Mouse (Mus musculus) urinary bladder, postnatal 4 days (tissue): ENCODE results near the gene Cntn4.
"Not testable (repeated sequence)": the region's sequence is repeated elsewhere in the genome, so short reads cannot be mapped to it uniquely, and the experiment has no call there.

Experiments
- DNase-seq, 2 experiments: peaks; one replicate each; pipeline ENCODE4 v3.0.0; 2021 to 2022; ENCODE audit warnings: low spot score in 2 of 2

Cntn4 gene

DNA sequence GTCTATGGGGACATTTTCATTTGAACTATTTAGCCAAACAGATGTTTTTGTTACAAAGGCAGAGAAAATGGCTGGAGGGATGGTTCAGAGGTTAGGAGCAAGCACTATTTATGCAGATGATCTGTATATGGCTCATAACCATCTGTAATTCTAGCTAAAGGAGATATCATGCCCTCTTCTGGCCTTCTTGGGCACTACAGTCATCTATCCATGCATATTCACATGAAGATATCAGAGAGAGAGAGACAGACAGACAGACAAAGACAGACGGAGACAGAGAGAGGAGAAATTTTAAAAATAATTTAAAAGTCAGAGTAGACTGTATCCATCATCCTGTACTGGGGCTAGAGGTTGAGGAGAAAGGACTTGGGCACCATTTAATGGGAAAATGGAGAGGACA lies 652.2 kb downstream of the Cntn4 start:
- no peak for DNase-seq

DNA sequence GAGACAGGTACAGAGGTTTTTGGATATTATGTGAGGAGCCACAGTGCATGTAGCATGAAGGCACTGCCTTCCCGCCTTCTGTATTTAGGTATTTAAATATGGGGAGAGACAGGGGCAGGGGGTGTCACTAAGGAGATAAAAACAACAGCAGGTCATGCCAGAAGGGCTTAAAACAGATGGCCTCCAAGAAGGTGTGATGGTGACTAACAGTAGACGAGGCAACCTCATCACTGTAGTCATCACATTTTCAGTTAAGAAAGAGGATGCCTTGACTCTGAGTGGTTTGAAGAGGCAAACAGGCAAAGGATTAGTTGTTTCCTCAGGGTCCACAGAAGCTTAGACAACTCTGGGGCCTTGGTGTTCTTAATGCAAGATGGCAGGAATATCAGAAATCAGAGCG lies 655.0 kb downstream of the Cntn4 start:
- DNase-seq = no peak

DNA sequence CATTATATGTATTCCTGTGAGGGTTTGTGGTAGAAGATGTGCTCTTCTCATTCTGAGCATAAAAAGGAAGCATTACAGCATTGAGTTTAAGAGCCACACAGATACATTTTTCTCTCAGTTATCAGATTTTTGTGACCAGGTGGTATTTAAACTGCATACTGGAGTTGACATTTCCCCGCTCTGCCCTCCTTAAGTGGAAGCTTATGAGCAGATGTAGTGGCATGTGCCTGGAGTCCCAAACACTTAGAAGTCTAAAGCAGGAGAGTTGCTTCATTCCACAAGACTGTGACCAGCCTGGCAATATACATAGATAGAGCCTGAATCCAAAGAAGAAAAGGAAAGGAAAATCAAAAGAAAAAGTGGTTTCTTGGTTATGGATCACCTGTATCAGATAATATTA lies 655.5 kb downstream of the Cntn4 start:
- DNase-seq = no peak

DNA sequence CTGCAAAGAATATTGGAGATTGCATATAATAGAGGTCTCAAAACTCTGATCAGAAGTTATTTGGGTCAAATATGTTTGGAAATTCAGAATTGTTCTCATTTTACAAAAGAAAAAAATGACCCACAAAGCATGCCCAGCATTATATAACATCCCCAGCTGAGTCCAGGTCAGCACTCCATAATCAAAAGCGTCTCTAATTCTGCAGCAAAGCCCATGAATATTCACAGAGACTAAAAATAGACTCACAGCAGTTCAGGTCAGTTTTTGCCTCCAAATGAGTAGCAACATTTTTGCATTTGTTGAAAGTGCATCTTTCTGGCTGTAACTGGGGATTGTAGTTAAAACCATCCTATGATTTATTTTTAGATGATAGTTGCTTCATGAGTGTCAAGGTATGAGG lies 657.6 kb downstream of the Cntn4 start:
- no peak for DNase-seq

DNA sequence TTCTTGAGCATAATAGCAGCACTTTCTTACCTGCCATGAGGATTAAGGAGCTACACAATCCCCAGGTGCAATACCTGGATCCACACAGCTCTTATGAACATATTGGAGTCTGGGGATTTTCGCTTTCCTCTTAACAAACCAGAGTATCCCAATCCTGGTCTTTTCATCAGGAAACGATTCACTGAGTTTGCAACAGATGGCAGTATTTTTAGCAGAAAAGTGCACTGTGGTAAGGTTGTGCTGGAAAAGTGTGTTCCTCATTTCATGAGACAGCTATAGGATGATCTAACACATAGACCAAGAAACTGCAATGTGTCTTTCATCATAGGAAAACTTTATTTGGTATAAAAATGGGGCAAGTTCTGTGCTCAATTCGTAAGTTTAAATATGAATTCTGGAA lies 659.3 kb downstream of the Cntn4 start:
- no peak for DNase-seq

DNA sequence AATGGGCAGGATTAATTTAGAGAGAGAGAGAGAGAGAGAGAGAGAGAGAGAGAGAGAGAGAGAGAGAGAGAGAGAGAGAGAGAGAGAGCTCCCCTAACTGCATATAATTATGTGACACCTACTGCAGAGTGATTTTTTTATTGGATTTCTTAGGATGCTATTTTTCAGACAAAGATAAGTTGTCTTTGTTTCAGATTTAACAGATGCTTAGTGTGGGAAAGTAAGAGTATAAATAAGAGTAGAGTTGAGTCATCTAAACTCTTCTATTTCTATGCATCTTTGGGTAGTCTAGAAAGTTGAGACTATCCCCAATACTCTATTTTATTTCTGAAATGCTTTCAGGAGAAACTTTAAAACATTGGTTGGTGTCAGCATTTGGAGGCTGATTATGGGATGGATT lies 660.4 kb downstream of the Cntn4 start:
- DNase-seq = no peak

DNA sequence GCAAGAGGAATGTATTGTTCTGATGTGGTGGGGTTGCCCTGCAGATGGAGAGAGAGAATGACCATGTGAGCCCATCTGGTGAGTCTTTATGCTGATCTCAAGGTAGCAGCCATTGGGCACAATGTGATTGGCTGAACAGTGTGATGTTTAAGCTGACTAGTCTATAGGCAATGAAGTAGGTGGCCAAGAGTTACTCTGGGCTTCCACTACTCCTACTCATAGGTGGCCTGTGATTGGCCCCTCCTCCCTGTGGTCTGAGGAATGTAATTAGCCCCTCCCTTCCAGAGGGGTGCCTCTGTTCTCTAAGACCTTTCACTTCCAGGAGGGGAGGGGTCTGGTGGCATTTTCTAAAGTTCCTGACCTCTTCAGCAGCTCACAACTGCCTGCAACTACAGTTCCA lies 663.7 kb downstream of the Cntn4 start:
- DNase-seq = no peak

DNA sequence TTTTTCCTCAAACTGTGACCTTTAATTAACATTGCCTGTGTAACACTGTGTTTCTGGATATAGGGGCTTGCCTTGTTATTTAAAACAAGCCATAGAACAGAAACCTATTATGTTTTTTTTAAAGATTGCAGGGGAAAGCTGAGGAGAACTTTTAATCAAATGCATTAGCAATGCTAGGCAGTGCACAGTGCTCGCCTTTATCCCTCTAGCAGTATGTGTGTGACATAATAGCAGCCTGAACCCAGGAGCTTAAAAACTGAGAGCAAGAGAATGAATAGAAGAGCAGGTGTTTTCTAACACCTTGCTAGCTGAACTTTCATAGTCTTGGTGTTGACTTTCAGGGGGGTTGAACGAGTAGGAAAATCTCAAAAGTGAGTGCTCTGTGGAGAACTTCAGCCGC lies 672.6 kb downstream of the Cntn4 start:
- DNase-seq = no peak

DNA sequence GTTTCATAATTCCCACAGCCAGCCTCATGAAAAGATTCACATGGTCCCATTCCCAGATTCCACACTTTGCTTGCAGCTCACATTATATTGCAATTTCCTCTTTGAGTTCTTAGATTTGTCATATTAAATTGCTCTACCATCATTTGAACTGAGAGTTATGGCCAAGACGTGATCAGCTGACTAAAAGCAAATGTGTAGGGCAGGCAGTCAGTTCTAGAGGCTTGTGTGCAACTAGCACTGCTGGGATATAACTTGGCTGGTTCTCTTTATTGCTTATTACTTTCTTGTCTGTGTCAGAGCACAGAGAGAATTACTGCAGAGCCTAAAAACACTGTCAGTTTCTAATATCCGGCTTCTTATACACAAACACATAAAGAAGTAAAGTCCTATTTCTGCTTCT lies 673.9 kb downstream of the Cntn4 start:
- no peak for DNase-seq

DNA sequence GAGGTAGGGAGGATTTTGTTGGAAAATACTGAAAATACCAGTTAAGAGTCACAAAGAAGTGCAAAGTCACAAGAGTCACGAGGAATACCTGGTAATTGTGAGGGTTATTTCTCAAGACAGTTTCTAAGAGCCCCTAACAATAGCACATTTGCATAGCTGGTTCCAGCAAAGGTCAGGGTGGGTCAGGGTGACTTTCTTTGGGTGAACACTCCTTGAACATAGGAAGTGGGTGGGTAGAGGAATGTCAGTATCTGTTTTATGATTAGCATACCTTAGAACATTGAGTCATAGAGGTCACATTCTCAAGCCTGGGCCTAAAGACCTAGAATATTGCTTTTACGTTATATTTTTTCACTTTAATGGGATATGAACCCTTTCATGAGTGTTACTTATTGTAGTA lies 681.3 kb downstream of the Cntn4 start:
- not testable (repeated sequence) for DNase-seq

DNA sequence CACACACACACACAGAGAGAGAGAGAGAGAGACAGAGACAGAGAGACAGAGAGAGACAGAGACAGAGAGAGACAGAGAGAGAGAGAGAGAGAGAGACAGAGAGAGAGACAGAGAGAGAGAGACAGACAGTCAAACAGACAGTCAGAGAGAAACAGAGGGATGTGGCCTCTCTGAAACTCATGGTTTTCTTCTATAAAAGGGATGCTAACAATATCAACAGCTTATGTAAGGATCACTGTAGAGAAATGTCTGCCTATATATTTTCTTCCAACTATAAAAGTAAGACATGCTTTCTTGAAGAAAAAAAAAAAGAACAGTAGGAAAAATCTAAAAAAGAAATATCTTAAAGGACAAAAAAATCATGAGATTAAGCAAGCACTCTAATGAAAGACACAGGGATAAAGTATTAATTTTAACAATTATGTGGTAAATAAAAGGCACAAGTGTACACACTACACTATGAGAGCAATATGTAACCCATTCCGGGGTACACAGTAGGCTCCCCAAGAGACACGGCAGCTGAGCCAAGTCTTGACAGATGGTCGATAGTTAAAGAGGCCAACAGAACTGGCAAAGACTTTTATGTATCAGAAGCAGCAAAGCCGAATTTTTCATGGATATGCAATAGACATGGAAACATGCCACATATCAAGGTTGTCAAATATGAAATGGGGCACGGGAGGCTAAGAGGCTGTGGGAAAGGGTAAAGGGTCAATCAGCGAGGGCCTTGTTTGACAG lies 704.0 kb downstream of the Cntn4 start:
- no peak for DNase-seq

DNA sequence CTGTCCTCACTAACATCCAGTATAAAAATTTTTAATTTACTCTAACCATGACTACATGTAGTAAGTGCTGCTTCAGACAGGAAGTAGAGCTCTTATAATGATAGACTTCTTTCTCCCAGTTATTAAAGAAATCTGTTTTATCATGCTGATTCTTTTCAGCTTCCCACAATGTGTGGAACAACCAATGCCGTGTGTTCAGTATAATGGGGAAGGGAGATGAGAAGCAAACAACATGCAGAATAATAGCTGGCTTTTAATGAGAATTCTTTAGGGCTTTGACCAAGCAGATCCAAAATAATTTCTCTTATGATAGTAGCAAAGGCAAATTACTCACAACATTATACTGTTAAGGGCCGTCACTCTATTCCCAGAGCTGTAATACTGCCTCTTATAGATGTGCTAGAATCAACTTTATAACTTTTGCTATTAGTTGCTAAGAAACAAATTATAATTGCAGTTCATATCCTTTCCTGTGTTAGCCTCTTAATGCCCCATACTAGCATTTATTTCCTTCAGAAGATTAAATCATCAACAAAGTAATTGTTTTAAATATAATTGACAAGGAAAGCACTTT lies 710.5 kb downstream of the Cntn4 start:
- DNase-seq = no peak

DNA sequence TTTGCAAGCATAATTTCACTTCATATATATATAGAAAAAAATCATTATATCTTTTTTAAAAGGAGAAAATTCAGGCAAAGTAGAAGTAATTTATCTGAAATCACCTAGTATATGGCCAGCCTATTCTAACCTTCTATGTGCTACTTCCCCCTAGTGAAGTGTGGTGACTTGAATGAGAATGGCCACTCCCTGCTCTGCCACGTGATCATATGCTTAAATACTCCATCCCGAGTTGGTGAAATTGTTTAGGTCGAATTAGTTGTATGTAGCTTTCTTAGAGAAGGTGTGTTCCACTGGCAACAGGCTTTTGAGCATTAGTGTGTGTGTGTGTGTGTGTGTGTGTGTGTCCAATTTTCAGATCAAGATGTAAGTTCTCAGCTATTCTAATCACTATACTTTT lies 730.6 kb downstream of the Cntn4 start:
- DNase-seq = no peak

DNA sequence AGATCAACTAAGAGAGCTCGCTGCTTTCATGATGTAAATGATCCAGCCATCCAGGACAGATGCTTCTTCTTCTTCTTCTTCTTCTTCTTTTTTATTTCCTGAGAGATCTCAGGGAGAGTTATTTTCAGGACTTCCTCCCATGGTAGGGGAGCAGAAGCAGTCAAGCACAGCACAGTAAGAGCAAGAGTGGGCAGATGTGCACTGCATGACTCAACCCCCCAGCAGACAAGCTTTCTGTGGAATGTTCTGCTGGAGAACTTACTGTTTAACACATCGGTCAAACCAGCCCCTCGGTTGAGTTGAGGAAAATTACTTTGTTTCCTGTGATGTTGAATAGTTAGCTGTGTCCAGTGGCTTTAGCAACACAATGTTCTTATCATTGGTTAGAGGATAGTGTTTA lies 731.2 kb downstream of the Cntn4 start:
- no peak for DNase-seq

DNA sequence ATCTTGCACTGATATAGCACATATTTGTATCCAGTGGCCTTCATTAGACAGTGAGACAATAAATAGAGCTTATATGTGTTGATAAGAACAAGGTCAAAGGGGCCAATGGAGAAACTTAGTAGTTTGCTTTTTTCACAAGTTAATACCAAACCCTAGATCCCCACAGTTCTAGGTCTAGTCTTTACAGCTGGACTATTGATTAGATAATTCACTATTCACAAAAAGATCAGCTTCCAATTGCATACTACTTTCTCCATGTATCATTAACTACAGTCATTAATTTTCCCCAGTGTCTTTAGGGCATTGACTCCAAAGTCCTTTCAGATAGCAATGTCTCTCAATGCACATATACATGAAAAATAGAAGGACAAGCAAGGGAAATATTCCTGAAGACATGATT lies 745.5 kb downstream of the Cntn4 start:
- DNase-seq = no peak

DNA sequence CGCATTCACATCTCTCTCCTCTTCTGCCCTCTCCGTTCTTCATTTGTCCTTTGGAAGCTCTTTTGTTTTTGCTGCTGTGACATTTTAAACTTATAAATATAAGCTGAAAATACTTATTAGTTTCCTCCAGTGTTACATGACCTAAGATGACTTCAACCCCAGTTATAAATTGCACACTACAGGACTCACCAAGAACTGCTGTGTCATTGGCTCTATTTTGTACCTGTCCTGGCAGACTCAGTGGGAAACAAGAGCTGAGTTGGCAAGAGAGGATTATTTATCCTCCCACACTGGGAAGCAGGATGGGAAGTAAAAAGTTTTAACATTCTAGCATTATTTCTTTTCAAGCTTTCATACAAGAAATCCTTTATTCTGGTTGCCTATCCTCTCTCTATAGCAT lies 746.0 kb downstream of the Cntn4 start:
- DNase-seq = no peak

DNA sequence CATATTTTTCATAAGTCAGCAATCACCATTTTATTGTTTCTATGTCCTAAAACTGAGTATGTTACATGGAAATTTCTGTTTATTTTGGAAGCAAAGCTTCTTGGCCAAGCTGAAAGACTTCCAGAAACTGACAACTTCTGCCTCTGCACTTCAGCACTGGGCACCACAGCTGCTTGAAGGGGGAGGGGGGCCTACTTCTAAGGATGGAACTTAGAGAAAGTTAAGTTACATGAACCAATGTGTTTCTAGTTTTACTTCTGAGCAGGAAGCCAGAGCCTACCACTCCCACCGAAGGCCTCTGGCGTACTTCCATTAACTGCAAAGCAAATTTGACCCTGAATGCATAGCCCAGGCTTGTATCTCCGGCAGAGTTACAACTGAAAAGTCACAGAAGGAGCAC lies 749.2 kb downstream of the Cntn4 start:
- DNase-seq = no peak

DNA sequence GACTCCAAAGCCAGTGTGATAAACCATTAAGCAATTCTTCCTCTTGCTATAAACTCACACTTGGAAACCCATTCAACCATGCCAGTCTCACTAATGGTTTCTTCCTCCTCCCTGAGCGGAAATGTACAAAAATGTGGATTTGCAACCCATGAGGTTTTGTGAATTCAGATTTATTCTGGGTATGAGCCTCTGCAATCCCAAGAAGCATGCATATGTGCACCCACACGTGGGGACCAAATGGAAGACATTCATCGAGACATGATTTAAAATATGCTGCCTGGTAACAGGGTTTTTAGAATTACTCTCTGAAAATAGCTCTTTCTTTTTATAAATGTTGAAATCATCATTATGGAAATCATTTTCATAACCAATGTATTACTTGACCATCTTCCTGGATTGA lies 754.0 kb downstream of the Cntn4 start:
- DNase-seq = no peak

DNA sequence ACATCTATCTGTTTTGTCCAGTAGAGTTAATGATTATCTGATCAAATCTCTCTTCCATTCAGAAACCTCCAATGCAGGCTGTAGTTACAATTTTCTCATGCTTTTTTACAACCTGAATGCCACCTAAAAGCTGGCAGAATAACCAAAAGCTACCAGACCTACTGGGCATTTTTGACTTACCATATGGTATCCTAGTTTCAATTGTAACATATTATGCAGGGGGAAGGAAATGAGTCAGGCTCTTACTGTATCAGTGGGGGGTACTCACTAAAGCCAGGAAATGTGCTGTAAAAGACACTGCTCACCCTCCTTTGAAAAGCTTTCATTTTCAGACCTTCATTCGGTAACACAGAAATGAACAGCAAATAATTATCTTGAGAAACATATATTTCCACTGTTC lies 763.3 kb downstream of the Cntn4 start:
- DNase-seq = no peak

DNA sequence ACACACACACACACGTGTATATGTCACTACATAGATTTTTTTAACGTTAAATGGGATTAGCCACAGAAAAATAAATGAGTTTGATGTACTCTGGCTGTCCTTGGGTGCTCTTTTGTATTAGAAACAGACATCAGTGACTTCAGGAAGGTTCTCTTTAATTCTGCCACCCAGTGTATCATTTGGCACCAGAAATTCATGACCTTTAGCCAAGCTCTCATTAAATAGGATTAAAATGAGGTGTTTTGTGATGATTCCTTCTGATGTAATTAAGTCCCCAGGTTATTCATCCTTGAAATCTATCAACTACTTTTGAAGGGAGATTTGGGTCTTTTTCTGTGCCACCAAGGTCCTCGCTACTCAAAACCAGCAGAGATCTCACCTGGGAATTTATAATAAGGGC lies 763.8 kb downstream of the Cntn4 start:
- DNase-seq = no peak

DNA sequence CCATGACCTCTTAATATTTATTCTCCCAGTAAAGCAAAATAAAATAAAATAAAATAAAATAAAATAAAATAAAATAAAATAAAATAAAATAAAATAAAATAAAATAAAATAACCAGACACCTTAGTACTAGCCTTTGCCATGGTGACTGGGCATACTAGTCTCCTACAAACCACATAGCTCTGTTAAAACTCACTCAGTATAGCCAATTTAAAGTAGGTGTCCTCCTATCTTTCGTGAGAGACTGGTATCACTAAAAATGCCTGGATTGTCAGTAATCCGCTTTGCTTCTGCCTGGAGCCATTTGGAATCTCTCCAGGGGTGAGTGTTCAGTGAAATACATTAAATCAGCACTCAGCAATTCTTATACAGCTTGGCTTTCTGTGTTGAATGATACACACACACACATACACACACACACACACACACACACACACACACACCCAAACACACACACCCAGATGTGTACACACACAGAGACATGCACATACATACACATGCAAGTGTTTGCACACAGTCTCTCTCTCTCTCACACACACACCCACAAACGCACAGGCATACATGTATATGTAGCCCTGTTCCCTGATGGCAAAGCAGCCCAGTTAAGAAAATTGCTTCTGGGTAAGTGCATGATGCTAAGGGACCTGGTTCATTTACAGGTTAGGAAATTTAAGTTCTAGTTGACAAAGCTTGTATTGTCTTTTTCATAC lies 776.8 kb downstream of the Cntn4 start:
- no peak for DNase-seq

DNA sequence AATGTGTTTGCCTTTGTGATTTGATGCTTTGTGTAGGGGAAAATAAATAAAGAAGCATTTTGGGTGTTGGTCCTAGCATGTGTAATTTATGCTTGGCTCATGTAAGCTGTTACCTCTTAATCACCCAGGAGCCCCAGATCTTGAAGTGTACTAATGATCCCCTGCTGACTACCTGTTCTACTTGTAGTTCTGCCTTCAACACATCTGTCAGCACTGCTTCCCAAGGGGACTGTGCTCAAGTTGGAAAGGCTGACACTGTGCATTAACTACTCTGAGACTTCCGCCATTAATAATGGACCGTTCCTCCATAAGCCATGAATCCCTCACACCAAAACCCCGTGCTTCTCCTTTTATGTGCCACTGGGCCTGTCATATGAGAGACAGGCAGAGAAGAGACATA lies 778.2 kb downstream of the Cntn4 start:
- no peak for DNase-seq

DNA sequence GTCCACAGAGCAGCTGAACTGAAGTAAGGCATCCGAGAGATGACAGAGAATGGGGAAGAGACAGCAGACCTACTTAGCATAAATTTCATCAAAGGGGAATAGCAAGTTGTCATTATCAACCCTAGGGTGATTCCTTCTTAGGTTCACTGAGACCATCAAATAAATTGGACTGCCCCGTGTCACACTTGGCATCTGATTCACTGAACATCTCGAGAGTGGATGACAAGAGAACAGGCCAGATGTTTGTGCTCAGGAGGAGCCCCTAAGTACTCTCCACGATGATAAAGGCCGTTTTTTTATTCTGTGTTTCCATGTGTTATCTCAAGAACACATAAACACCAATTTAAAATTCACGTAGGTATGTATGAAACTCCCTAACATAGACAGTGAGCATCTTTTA lies 780.7 kb downstream of the Cntn4 start:
- no peak for DNase-seq
